In the genomic region with DNA sequence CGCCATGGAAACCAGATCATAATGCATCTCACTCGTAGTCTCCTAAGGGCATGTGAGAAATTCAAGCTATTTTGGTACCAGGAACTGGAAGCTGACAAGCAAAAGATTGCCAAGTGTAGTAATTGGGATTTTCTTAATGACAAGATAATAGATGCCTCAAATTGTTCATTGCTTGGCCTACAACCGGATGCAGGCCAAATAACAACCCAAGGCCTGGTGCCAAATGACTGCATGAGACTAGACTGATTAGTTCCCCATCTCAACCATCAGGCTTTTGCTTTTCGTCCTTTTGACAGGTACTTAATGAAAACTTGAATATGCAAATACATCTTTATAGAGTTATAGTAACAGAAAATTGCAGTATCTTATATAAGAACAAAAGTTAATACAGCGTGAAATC, we compare ENCODE assay signal across 19 mouse cellular contexts.
DNase-seq lines count a peak whose midpoint lies in the region; ATAC-seq and TF ChIP-seq lines count a peak whose summit lies in the region.
"Had no signal": no experiment of that assay in that cellular context is flagged by ENCODE, and none has a peak within 500 bp of the region (broad histone marks: within the 10 kb centered on the region; RNA-seq: fewer than 3 reads in every experiment).

No protein-coding gene starts in this region.

- no peak overlapping the region for H3K4me2 ChIP-seq in forebrain, postnatal 0 days (ENCODE audit: low read depth)
- H3K4me2 ChIP-seq in forebrain, embryonic 12.5 days = no peak overlapping the region
- H3K4me2 ChIP-seq in neural tube, embryonic 15.5 days = no peak overlapping the region
- H3K4me2 ChIP-seq: embryonic facial prominence, embryonic 13.5 days; heart, embryonic 12.5 days had no signal

- no peak overlapping the region for H3K4me3 ChIP-seq in forebrain, postnatal 0 days (ENCODE audit: low read depth, low read length)
- no peak overlapping the region for H3K4me3 ChIP-seq in forebrain, embryonic 12.5 days (replicated peaks)
- no peak overlapping the region for H3K4me3 ChIP-seq in neural tube, embryonic 15.5 days (replicated peaks)
- H3K4me3 ChIP-seq: embryonic facial prominence, embryonic 13.5 days; gastrocnemius, adult 2 months; heart, embryonic 12.5 days had no signal

- no peaks in the 10 kb centered on the region for H3K36me3 ChIP-seq in forebrain, postnatal 0 days (ENCODE audit: insufficient read depth)
- no peaks in the 10 kb centered on the region for H3K36me3 ChIP-seq in forebrain, embryonic 12.5 days (replicated peaks)
- no peaks in the 10 kb centered on the region for H3K36me3 ChIP-seq in neural tube, embryonic 15.5 days
- H3K36me3 ChIP-seq: embryonic facial prominence, embryonic 13.5 days; heart, embryonic 12.5 days had no signal

- peak; percentile 89 to 91 for DNase-seq in cerebellum, postnatal 10 days
- DNase-seq in cerebellum, adult 9-11 months = no peak
- peak; percentile 20 for DNase-seq in forebrain, postnatal 0 days
- DNase-seq in left cerebral cortex, postnatal 4 days = peak; percentile 75
- no peak for DNase-seq in left cerebral cortex, adult 8-10 months (ENCODE audit: low spot score in 2 of 2)
- DNase-seq in brain, adult 2 months (ENCODE audit: low read depth, low spot score) = peak; percentile 12
- DNase-seq: adrenal gland, postnatal 14 days; cerebellum, adult 11 months; gastrocnemius, adult 2 months; gastrocnemius, postnatal 25 days; kidney, adult 8-10 months had no signal

- no peaks in the 10 kb centered on the region for H3K27me3 ChIP-seq in forebrain, postnatal 0 days (ENCODE audit: insufficient read depth, low read length)
- H3K27me3 ChIP-seq in forebrain, embryonic 12.5 days = no peaks in the 10 kb centered on the region
- H3K27me3 ChIP-seq in neural tube, embryonic 15.5 days (replicated peaks) = no peaks in the 10 kb centered on the region
- H3K27me3 ChIP-seq: embryonic facial prominence, embryonic 13.5 days; heart, embryonic 12.5 days; Patski had no signal

- intact Hi-C loops in left cerebral cortex, postnatal 4 days (cut with DNase I) = no loop called here

- TF ChIP-seq CTCF in forebrain, postnatal 0 days (IDR thresholded peaks at IDR 0.05; ENCODE audit: low read depth) = no peak

- H3K9ac ChIP-seq in forebrain, postnatal 0 days = no peak overlapping the region
- no peak overlapping the region for H3K9ac ChIP-seq in forebrain, embryonic 12.5 days
- no peak overlapping the region for H3K9ac ChIP-seq in neural tube, embryonic 15.5 days (replicated peaks)
- H3K9ac ChIP-seq: embryonic facial prominence, embryonic 13.5 days; heart, embryonic 12.5 days had no signal

- WGBS in forebrain, postnatal 0 days = 52% methylated on average over 5 of the region's 5 CpGs
- 83% methylated on average over 5 of the region's 5 CpGs for WGBS in forebrain, embryonic 12.5 days
- WGBS in neural tube, embryonic 15.5 days = 79% methylated on average over 5 of the region's 5 CpGs

- H3K9me3 ChIP-seq in forebrain, postnatal 0 days (ENCODE audit: low read length) = no peaks in the 10 kb centered on the region
- no peaks in the 10 kb centered on the region for H3K9me3 ChIP-seq in forebrain, embryonic 12.5 days
- H3K9me3 ChIP-seq in neural tube, embryonic 15.5 days (replicated peaks) = no peaks in the 10 kb centered on the region
- H3K9me3 ChIP-seq: embryonic facial prominence, embryonic 13.5 days; heart, embryonic 12.5 days had no signal

- no peaks in the 10 kb centered on the region for H3K4me1 ChIP-seq in forebrain, postnatal 0 days (ENCODE audit: insufficient read depth)
- H3K4me1 ChIP-seq in forebrain, embryonic 12.5 days = no peaks in the 10 kb centered on the region
- no peaks in the 10 kb centered on the region for H3K4me1 ChIP-seq in neural tube, embryonic 15.5 days
- H3K4me1 ChIP-seq: embryonic facial prominence, embryonic 13.5 days; heart, embryonic 12.5 days had no signal

- ATAC-seq in forebrain, postnatal 0 days = no peak
- no peak for ATAC-seq in forebrain, embryonic 12.5 days (ENCODE audit: low FRiP score)
- ATAC-seq in neural tube, embryonic 15.5 days (ENCODE audit: low FRiP score) = no peak
- ATAC-seq: activated CD4-positive, CD25-positive, alpha-beta regulatory T cell, adult 4 months; inflammation-experienced regulatory T-cells, adult 6 months; intestine, postnatal 0 days; Patski had no signal

- no peak overlapping the region for H3K27ac ChIP-seq in forebrain, postnatal 0 days (ENCODE audit: low read depth, low read length)
- H3K27ac ChIP-seq in forebrain, embryonic 12.5 days = no peak overlapping the region
- no peak overlapping the region for H3K27ac ChIP-seq in neural tube, embryonic 15.5 days (replicated peaks)
- H3K27ac ChIP-seq: embryonic facial prominence, embryonic 13.5 days; gastrocnemius, adult 2 months had no signal

Comparison
In these comparisons a context has a peak if more than half of its experiments do, and no peak if none do; other contexts are left out.
1. DNase-seq: peak in cerebellum, postnatal 10 days (2 of 2), forebrain, postnatal 0 days (single experiment), left cerebral cortex, postnatal 4 days (single experiment) and brain, adult 2 months (single experiment); none in cerebellum, adult 9-11 months (single experiment) and left cerebral cortex, adult 8-10 months (0 of 2).